Mouse (Mus musculus): ENCODE data around the gene Tmed4. TPM values are rescaled to one million over a fixed set of nuclear protein-coding genes. Genes with fewer than 3 reads are reported as not detected.

Gene Tmed4
- total and polyA plus RNA-seq, 3 experiments, result 60.9 to 66.5 TPM; not detected in 1

GRCm38 (mm10) chr11:6292988-6293349, 18.3 kb upstream of the Tmed4 start:
- TF ChIP-seq ZMIZ1 (IDR thresholded peaks at IDR 0.05; ENCODE audit: low read depth, low read length) (no peak), SIN3A (IDR thresholded peaks at IDR 0.05; ENCODE audit: low read length) (no peak), TCF12 (IDR thresholded peaks at IDR 0.05; ENCODE audit: low read depth, low read length) (no peak), POLR2AphosphoS5 (IDR thresholded peaks at IDR 0.05; ENCODE audit: borderline replicate concordance, low read depth, low read length) (no peak), TAL1 (IDR thresholded peaks at IDR 0.05; ENCODE audit: low read length) (no peak), ETS1 (IDR thresholded peaks at IDR 0.05; ENCODE audit: low read depth, low read length) (no peak), MXI1 (IDR thresholded peaks at IDR 0.05; ENCODE audit: low read depth, low read length) (no peak), HCFC1 (IDR thresholded peaks at IDR 0.05; ENCODE audit: low read depth, low read length) (no peak), ZKSCAN1 (IDR thresholded peaks at IDR 0.05; ENCODE audit: low read depth, low read length) (no peak)
- peak overlapping the region; percentile 82 to 85 for H3K4me3 ChIP-seq (ENCODE audit: control insufficient read depth in 1 of 2, insufficient read depth in 1 of 2, low read depth in 2 of 2, low read length in 2 of 2)
- DNase-seq (ENCODE audit: low read depth, low spot score), result peak; percentile 25
- no peaks in the 10 kb centered on the region for H3K27me3 ChIP-seq (ENCODE audit: control insufficient read depth in 1 of 2, insufficient read depth in 2 of 2, low read length in 2 of 2)
- no peaks in the 10 kb centered on the region for H3K9me3 ChIP-seq (replicated peaks; ENCODE audit: insufficient read depth, low read length)
- peaks cover 18 to 20% of the 10 kb centered on the region in 2 experiments for H3K4me1 ChIP-seq (ENCODE audit: control insufficient read depth in 1 of 2, insufficient read depth in 2 of 2, low read length in 2 of 2)
- H3K9ac ChIP-seq (ENCODE audit: control insufficient read depth, low read depth, low read length, poor library complexity, severe bottlenecking), result peak overlapping the region; percentile 49
- peak overlapping the region; percentile 55; the same call in 1 of the 2 replicates for H3K27ac ChIP-seq (ENCODE audit: control insufficient read depth, low read depth, low read length)
- H3K36me3 ChIP-seq (ENCODE audit: control insufficient read depth in 1 of 2, insufficient read depth in 2 of 2, low read length in 2 of 2), result peaks cover 12 to 39% of the 10 kb centered on the region in 2 experiments
- H3K79me2 ChIP-seq (ENCODE audit: control insufficient read depth, insufficient read depth, low read length, poor library complexity), result peaks cover 36% of the 10 kb centered on the region

- H3K9me3 ChIP-seq (replicated peaks; ENCODE audit: insufficient read depth, low read length), result no peaks in the 10 kb centered on the region
- H3K27ac ChIP-seq (ENCODE audit: control insufficient read depth, low read depth, low read length), result peak overlapping the region; percentile 89
- peak overlapping the region; percentile 84 for H3K9ac ChIP-seq (ENCODE audit: control insufficient read depth, low read depth, low read length, poor library complexity, severe bottlenecking)
- H3K27me3 ChIP-seq (ENCODE audit: control insufficient read depth in 1 of 2, insufficient read depth in 2 of 2, low read length in 2 of 2), result no peaks in the 10 kb centered on the region
- DNase-seq (ENCODE audit: low read depth, low spot score), result peak; percentile 96
- H3K79me2 ChIP-seq (ENCODE audit: control insufficient read depth, insufficient read depth, low read length, poor library complexity), result peaks cover 36% of the 10 kb centered on the region
- H3K36me3 ChIP-seq (ENCODE audit: control insufficient read depth in 1 of 2, insufficient read depth in 2 of 2, low read length in 2 of 2), result peaks cover 6 to 39% of the 10 kb centered on the region in 2 experiments
- H3K4me1 ChIP-seq (ENCODE audit: control insufficient read depth in 1 of 2, insufficient read depth in 2 of 2, low read length in 2 of 2), result peaks cover 18 to 20% of the 10 kb centered on the region in 2 experiments
- peak overlapping the region; percentile 82 to 85 for H3K4me3 ChIP-seq (ENCODE audit: control insufficient read depth in 1 of 2, insufficient read depth in 1 of 2, low read depth in 2 of 2, low read length in 2 of 2)
- TF ChIP-seq TBP (IDR thresholded peaks at IDR 0.05; ENCODE audit: low read depth, low read length) (peak; percentile 60; the same call in 1 of the 2 replicates), KAT2A (conservative IDR thresholded peaks at IDR 0.05; ENCODE audit: low read depth, low read length) (peak; percentile 48; the same call in 1 of the 2 replicates), CHD1 (IDR thresholded peaks at IDR 0.05; ENCODE audit: low read depth, low read length) (peak; percentile 96), MEF2A (IDR thresholded peaks at IDR 0.05; ENCODE audit: extremely low read depth, insufficient replicate concordance, low read depth, low read length, poor library complexity, severe bottlenecking) (no peak), NELFE (IDR thresholded peaks at IDR 0.05; ENCODE audit: low read depth, low read length) (peak; percentile 78; the same call in 1 of the 2 replicates), POLR2AphosphoS5 (IDR thresholded peaks at IDR 0.05; ENCODE audit: borderline replicate concordance, low read depth, low read length) (0 out of 2 replicates have a peak, but pooled peaks have one; percentile 15), RAD21 (IDR thresholded peaks at IDR 0.05; ENCODE audit: low read depth, low read length) (no peak), SMC3 (IDR thresholded peaks at IDR 0.05; ENCODE audit: low read depth, low read length) (no peak), POLR2AphosphoS2 (IDR thresholded peaks at IDR 0.05; ENCODE audit: low read length) (peak; percentile 89; the same call in 1 of the 2 replicates), USF1 (IDR thresholded peaks at IDR 0.05; ENCODE audit: low read depth, low read length) (no peak), E2F4 (IDR thresholded peaks at IDR 0.05; ENCODE audit: borderline replicate concordance, low read depth, low read length) (no peak), MYB (IDR thresholded peaks at IDR 0.05; ENCODE audit: low read depth, low read length) (no peak), GATA1 (IDR thresholded peaks at IDR 0.05; ENCODE audit: low read depth, low read length) (no peak; the same call in 1 of the 2 replicates), ETS1 (IDR thresholded peaks at IDR 0.05; ENCODE audit: low read depth, low read length) (peak; percentile 36; the same call in 1 of the 2 replicates), JUND (IDR thresholded peaks at IDR 0.05; ENCODE audit: low read depth, low read length) (no peak), MXI1 (IDR thresholded peaks at IDR 0.05; ENCODE audit: low read depth, low read length) (peak; percentile 94), HCFC1 (IDR thresholded peaks at IDR 0.05; ENCODE audit: low read depth, low read length) (peak; percentile 72; the same call in 1 of the 2 replicates), POLR2A (IDR thresholded peaks at IDR 0.05; ENCODE audit: control insufficient read depth in 1 of 2, insufficient read depth in 1 of 2, low read depth in 1 of 2, low read length in 2 of 2, poor library complexity in 1 of 2) (peak in 1 of 2 experiments; percentile 68; a peak in 2 of 4 replicates), NRF1 (IDR thresholded peaks at IDR 0.05; ENCODE audit: insufficient read depth, low read depth, low read length, poor library complexity, severe bottlenecking) (peak; percentile 93), ZMIZ1 (IDR thresholded peaks at IDR 0.05; ENCODE audit: low read depth, low read length) (peak; percentile 75), GABPA (IDR thresholded peaks at IDR 0.05; ENCODE audit: low read depth, low read length) (no peak), BHLHE40 (IDR thresholded peaks at IDR 0.05; ENCODE audit: borderline replicate concordance, low read depth, low read length) (no peak), ZNF384 (IDR thresholded peaks at IDR 0.05; ENCODE audit: low read depth, low read length) (no peak), ZC3H11A (IDR thresholded peaks at IDR 0.05; ENCODE audit: low read depth, low read length) (no peak)
These were observed 17.7 kb upstream of the Tmed4 start for GRCm38 (mm10) chr11:6292116-6292987.

Data from MEL (cell line).